Comparison of ENCODE assay signal across 11 mouse cellular contexts in genomic region chr11:114642184-114642583, GRCm38 (mm10). TPM values are rescaled to one million over a fixed set of nuclear protein-coding genes. Genes with fewer than 3 reads are reported as not detected.
A peak's percentile ranks its signal among the peaks of the same experiment; 100 is the strongest.
DNase-seq lines count a peak whose midpoint lies in the region; ATAC-seq and TF ChIP-seq lines count a peak whose summit lies in the region.
"Had no signal": no experiment of that assay in that cellular context is flagged by ENCODE, and none has a peak within 500 bp of the region (broad histone marks: within the 10 kb centered on the region; RNA-seq: fewer than 3 reads in every experiment).

No protein-coding gene starts in this region.

- H3K27me3 ChIP-seq in E14TG2a.4 (ENCODE audit: insufficient read depth, low read length): peaks cover 25% of the 10 kb centered on the region
- H3K27me3 ChIP-seq in forebrain, embryonic 11.5 days (ENCODE audit: control insufficient read depth, insufficient read depth, low read length): peaks cover 3% of the 10 kb centered on the region
- H3K27me3 ChIP-seq in limb, embryonic 11.5 days (ENCODE audit: control insufficient read depth, insufficient read depth, low read length): no peaks in the 10 kb centered on the region
- peaks cover 2% of the 10 kb centered on the region; the same call in 1 of the 2 replicates for H3K27me3 ChIP-seq in heart, adult 2 months (ENCODE audit: control insufficient read depth, insufficient read depth, low read length)

- no peak overlapping the region; the same call in 1 of the 2 replicates for H3K9ac ChIP-seq in forebrain, embryonic 11.5 days (ENCODE audit: low read length)
- H3K9ac ChIP-seq in limb, embryonic 11.5 days (ENCODE audit: low read length): no peak overlapping the region
- no peak overlapping the region for H3K9ac ChIP-seq in heart, adult 2 months (ENCODE audit: low read depth, low read length)

- no peak for TF ChIP-seq POLR2A in heart, adult 2 months (IDR thresholded peaks at IDR 0.05; ENCODE audit: insufficient read depth, low read depth, low read length)

- H3K4me1 ChIP-seq in E14TG2a.4 (replicated peaks; ENCODE audit: low read depth, low read length): peaks cover 61% of the 10 kb centered on the region
- peaks cover 8% of the 10 kb centered on the region for H3K4me1 ChIP-seq in forebrain, embryonic 11.5 days (replicated peaks; ENCODE audit: control insufficient read depth, insufficient read depth, low read length)
- H3K4me1 ChIP-seq in limb, embryonic 11.5 days (ENCODE audit: control insufficient read depth, insufficient read depth, low read length): peaks cover 9% of the 10 kb centered on the region
- no peaks in the 10 kb centered on the region for H3K4me1 ChIP-seq in heart, adult 2 months (ENCODE audit: control insufficient read depth, insufficient read depth, low read length)

- intact Hi-C loops in heart, adult 2 months (cut with DNase I): no loop called here
- intact Hi-C loops in gastrocnemius, postnatal 36 days (cut with DNase I): no loop called here

- DNase-seq in R1 (ENCODE audit: low read depth, low spot score): peak; percentile 85
- peak; percentile 79 for DNase-seq in forebrain, embryonic 11.5 days (ENCODE audit: low spot score)
- DNase-seq in limb, embryonic 11.5 days (ENCODE audit: low spot score): peak; percentile 43
- DNase-seq in heart, adult 2 months: no peak
- DNase-seq in gastrocnemius, postnatal 36 days: no peak
- DNase-seq in adipocyte (ENCODE audit: low spot score): no peak
- DNase-seq: heart, postnatal 36 days; kidney, adult 8-10 months; lung, adult 2 months had no signal

- TF ChIP-seq EP300 in heart, adult 2 months (IDR thresholded peaks at IDR 0.05; ENCODE audit: insufficient read depth, low read depth, low read length): no peak

- H3K4me2 ChIP-seq in forebrain, embryonic 11.5 days (ENCODE audit: low read depth, low read length, severe bottlenecking): no peak overlapping the region
- no peak overlapping the region for H3K4me2 ChIP-seq in limb, embryonic 11.5 days (ENCODE audit: low read depth, severe bottlenecking)

- peak overlapping the region; percentile 57 for H3K4me3 ChIP-seq in E14TG2a.4 (replicated peaks; ENCODE audit: low read length)
- H3K4me3 ChIP-seq in forebrain, embryonic 11.5 days (ENCODE audit: low read depth, low read length): no peak overlapping the region
- no peak overlapping the region for H3K4me3 ChIP-seq in limb, embryonic 11.5 days (ENCODE audit: low read depth, low read length)
- H3K4me3 ChIP-seq in heart, adult 2 months: no peak overlapping the region

- no peak overlapping the region for H3K27ac ChIP-seq in forebrain, embryonic 11.5 days (ENCODE audit: low read depth, low read length)
- no peak overlapping the region for H3K27ac ChIP-seq in limb, embryonic 11.5 days (replicated peaks; ENCODE audit: low read depth, low read length)
- no peak overlapping the region for H3K27ac ChIP-seq in heart, adult 2 months

- ATAC-seq in forebrain, embryonic 11.5 days (replicated peaks; ENCODE audit: low FRiP score): peak; percentile 80
- no peak for ATAC-seq in limb, embryonic 11.5 days (ENCODE audit: insufficient number of reproducible peaks, low FRiP score, low TSS enrichment, low read depth)
- no peak for ATAC-seq in cerebellum, adult (ENCODE audit: insufficient number of reproducible peaks, low FRiP score, low TSS enrichment)

- no peaks in the 10 kb centered on the region for H3K36me3 ChIP-seq in E14TG2a.4 (ENCODE audit: insufficient read depth, low read length)
- no peaks in the 10 kb centered on the region for H3K36me3 ChIP-seq in forebrain, embryonic 11.5 days (ENCODE audit: control insufficient read depth, insufficient read depth, low read length)
- H3K36me3 ChIP-seq in limb, embryonic 11.5 days (ENCODE audit: control insufficient read depth, insufficient read depth, low read length): no peaks in the 10 kb centered on the region
- no peaks in the 10 kb centered on the region for H3K36me3 ChIP-seq in heart, adult 2 months (ENCODE audit: control insufficient read depth, insufficient read depth, low read length)

- WGBS in forebrain, embryonic 11.5 days: 48% methylated on average over 12 of the region's 12 CpGs
- WGBS in limb, embryonic 11.5 days: 66% methylated on average over 12 of the region's 12 CpGs
- WGBS in heart, adult 2 months: 63% methylated on average over 12 of the region's 12 CpGs

- H3K9me3 ChIP-seq in E14TG2a.4 (ENCODE audit: low read length): peaks cover 9% of the 10 kb centered on the region
- peaks cover 5% of the 10 kb centered on the region; the same call in 1 of the 2 replicates for H3K9me3 ChIP-seq in forebrain, embryonic 11.5 days (ENCODE audit: control insufficient read depth, low read length)
- no peaks in the 10 kb centered on the region for H3K9me3 ChIP-seq in limb, embryonic 11.5 days (ENCODE audit: control insufficient read depth, low read length)

- TF ChIP-seq CTCF in E14TG2a.4 (conservative IDR thresholded peaks at IDR 0.05; ENCODE audit: low read length): no peak
- no peak for TF ChIP-seq CTCF in heart, adult 2 months (IDR thresholded peaks at IDR 0.05)

- no peaks in the 10 kb centered on the region for H3K79me2 ChIP-seq in heart, adult 2 months (replicated peaks; ENCODE audit: control insufficient read depth, insufficient read depth, low read length)

RNA-seq across cellular contexts. Expression of gene Rpl38, which starts 26.1 kb away (rescaled TPM):
- 852 and 943 TPM in 2 replicates for polyA plus RNA-seq in forebrain, embryonic 11.5 days (2014; fragmentation: Nextera tagmentation; extraction: Ambion mirVana)
- 1,033 and 1,082 TPM in 2 replicates for polyA plus RNA-seq in limb, embryonic 11.5 days (2014; fragmentation: Nextera tagmentation; extraction: Ambion mirVana)
- total RNA-seq in heart, adult 2 months (2021): 100 to 1,000 TPM; 587 to 660 TPM
- 335 and 344 TPM in 2 replicates for polyA plus RNA-seq in heart, adult 2 months (2012; rRNA removed)
- total RNA-seq in gastrocnemius, postnatal 36 days (2021): 100 to 1,000 TPM; 432 to 556 TPM

RNA-seq across cellular contexts. Expression of gene Ttyh2, which starts 33.0 kb away (rescaled TPM):
- polyA plus RNA-seq in forebrain, embryonic 11.5 days (2014; fragmentation: Nextera tagmentation; extraction: Ambion mirVana): 10.5 and 11.7 TPM in 2 replicates
- 9.5 and 10.0 TPM in 2 replicates for polyA plus RNA-seq in limb, embryonic 11.5 days (2014; fragmentation: Nextera tagmentation; extraction: Ambion mirVana)
- 1 to 10 TPM; 4.3 to 4.9 TPM for total RNA-seq in heart, adult 2 months (2021)
- 6.3 and 7.5 TPM in 2 replicates for polyA plus RNA-seq in heart, adult 2 months (2012; rRNA removed)
- total RNA-seq in gastrocnemius, postnatal 36 days (2021): 10 to 100 TPM; 16.0 to 19.4 TPM

Comparison
In these comparisons a context has a peak if more than half of its experiments do, and no peak if none do; other contexts are left out.
1. DNase-seq: peak in R1 (single experiment), forebrain, embryonic 11.5 days (single experiment) and limb, embryonic 11.5 days (single experiment); none in heart, adult 2 months (0 of 2), gastrocnemius, postnatal 36 days (0 of 2) and adipocyte (single experiment).